Mouse (Mus musculus) gastrocnemius, postnatal 36 days (tissue): ENCODE measurements around the gene Pcbp3. TPM values are rescaled to one million over a fixed set of nuclear protein-coding genes. Genes with fewer than 3 reads are reported as not detected.

Source experiments
- DNase-seq, 2 experiments: peaks; one replicate each; pipeline ENCODE4 v3.0.0; 2022
- intact Hi-C: fragments of 180-260 bp; cut with DNase I; formaldehyde crosslinking; loops from one replicate; pipeline ENCODE4 v1.15.1; 2025
- total RNA-seq, 2 experiments: library from RNA; stranded (reverse); gene quantifications; 2 replicates each; pipeline ENCODE4 v1.2.3; 2021

The Pcbp3 gene
- total RNA-seq, 2 experiments from 2014 or later = 2.6 to 2.7 TPM

GRCm38 (mm10) chr10:76736764-76737163 lies 224.9 kb downstream of the Pcbp3 start:
- intact Hi-C loops = loop anchor here (5.0 kb wide), 1 partner anchor 279 kb away; no protein-coding TSS in a partner anchor
- no peak for DNase-seq

- intact Hi-C loops = loop anchor here (1.0 to 5.0 kb wide), 2 partner anchors 185 to 278 kb away; no protein-coding TSS in a partner anchor
- peak; percentile 64 to 75 for DNase-seq
Measured at GRCm38 (mm10) chr10:76734979-76735378, 226.7 kb downstream of the Pcbp3 start.

- peak in 1 of 2 experiments; percentile 17 for DNase-seq
- intact Hi-C loops = no loop called here
Measured at GRCm38 (mm10) chr10:76733677-76734068, 228.0 kb downstream of the Pcbp3 start.

- intact Hi-C loops = no loop called here
- peak; percentile 81 to 83 for DNase-seq
Measured at GRCm38 (mm10) chr10:76732881-76733676, 228.6 kb downstream of the Pcbp3 start.

- DNase-seq = no peak
- intact Hi-C loops = no loop called here
Measured at GRCm38 (mm10) chr10:76732391-76732790, 229.3 kb downstream of the Pcbp3 start.

GRCm38 (mm10) chr10:76731621-76732239 lies 230.0 kb downstream of the Pcbp3 start:
- DNase-seq = peak in 1 of 2 experiments; percentile 55
- intact Hi-C loops = no loop called here

- intact Hi-C loops = loop anchor here (2.0 kb wide), 1 partner anchor 107 kb away; the partner anchor contains the start of gene Col6a2
- DNase-seq = peak; percentile 52 to 66
Measured at GRCm38 (mm10) chr10:76729631-76730620, 231.8 kb downstream of the Pcbp3 start.

- peak; percentile 82 to 87 for DNase-seq
- intact Hi-C loops = loop anchor here (2.0 kb wide), 1 partner anchor 106 kb away; the partner anchor contains the start of gene Col6a2
Measured at GRCm38 (mm10) chr10:76728369-76728768, 233.3 kb downstream of the Pcbp3 start.

- intact Hi-C loops = no loop called here
- DNase-seq = peak in 1 of 2 experiments; percentile 12
Measured at GRCm38 (mm10) chr10:76727301-76727700, 234.4 kb downstream of the Pcbp3 start.

- DNase-seq = peak in 1 of 2 experiments; percentile 8
- intact Hi-C loops = no loop called here
Measured at GRCm38 (mm10) chr10:76726866-76727265, 234.8 kb downstream of the Pcbp3 start.

- peak in 1 of 2 experiments; percentile 25 for DNase-seq
- intact Hi-C loops = no loop called here
Measured at GRCm38 (mm10) chr10:76725682-76726285, 235.9 kb downstream of the Pcbp3 start, which contains the start of gene Col6a1. Gene Col6a1, minus strand, starts transcription at chr10:76726168.

GRCm38 (mm10) chr10:76725097-76725496 lies 236.6 kb downstream of the Pcbp3 start:
- DNase-seq = peak in 1 of 2 experiments; percentile 10
- intact Hi-C loops = no loop called here

GRCm38 (mm10) chr10:76724231-76724736 lies 237.4 kb downstream of the Pcbp3 start:
- intact Hi-C loops = no loop called here
- peak in 1 of 2 experiments; percentile 11 for DNase-seq

- intact Hi-C loops = no loop called here
- DNase-seq = peak in 1 of 2 experiments; percentile 12
Measured at GRCm38 (mm10) chr10:76722751-76723450, 238.8 kb downstream of the Pcbp3 start.

GRCm38 (mm10) chr10:76721746-76722145 lies 239.9 kb downstream of the Pcbp3 start:
- intact Hi-C loops = no loop called here
- peak in 1 of 2 experiments; percentile 10 for DNase-seq

GRCm38 (mm10) chr10:76721216-76721615 lies 240.5 kb downstream of the Pcbp3 start:
- intact Hi-C loops = no loop called here
- peak in 1 of 2 experiments; percentile 6 for DNase-seq

- intact Hi-C loops = no loop called here
- peak in 1 of 2 experiments; percentile 10 for DNase-seq
Measured at GRCm38 (mm10) chr10:76717631-76718030, 244.1 kb downstream of the Pcbp3 start.

- peak in 1 of 2 experiments; percentile 12 for DNase-seq
- intact Hi-C loops = no loop called here
Measured at GRCm38 (mm10) chr10:76717026-76717425, 244.7 kb downstream of the Pcbp3 start.

GRCm38 (mm10) chr10:76714303-76714702 lies 247.4 kb downstream of the Pcbp3 start:
- no peak for DNase-seq
- intact Hi-C loops = no loop called here
